Mouse (Mus musculus) E14TG2a.4 (cell line): ENCODE measurements at regions not wholly inside any gene's neighbourhood (a gene's known extent, or its start where the extent isn't known, plus 50 kb on each side); places are given as distances from the start of the nearest gene placed in this dataset.

ENCODE experiments used
- CTCF ChIP-seq: conservative IDR thresholded peaks from 2 replicates; pipeline ENCODE4 v1.5.1; 2014; ENCODE audit warnings: low read length
- POU5F1 ChIP-seq: IDR thresholded peaks from 2 replicates; pipeline ENCODE4 v1.6.1; 2014; ENCODE audit warnings: low read length, borderline replicate concordance

DNA sequence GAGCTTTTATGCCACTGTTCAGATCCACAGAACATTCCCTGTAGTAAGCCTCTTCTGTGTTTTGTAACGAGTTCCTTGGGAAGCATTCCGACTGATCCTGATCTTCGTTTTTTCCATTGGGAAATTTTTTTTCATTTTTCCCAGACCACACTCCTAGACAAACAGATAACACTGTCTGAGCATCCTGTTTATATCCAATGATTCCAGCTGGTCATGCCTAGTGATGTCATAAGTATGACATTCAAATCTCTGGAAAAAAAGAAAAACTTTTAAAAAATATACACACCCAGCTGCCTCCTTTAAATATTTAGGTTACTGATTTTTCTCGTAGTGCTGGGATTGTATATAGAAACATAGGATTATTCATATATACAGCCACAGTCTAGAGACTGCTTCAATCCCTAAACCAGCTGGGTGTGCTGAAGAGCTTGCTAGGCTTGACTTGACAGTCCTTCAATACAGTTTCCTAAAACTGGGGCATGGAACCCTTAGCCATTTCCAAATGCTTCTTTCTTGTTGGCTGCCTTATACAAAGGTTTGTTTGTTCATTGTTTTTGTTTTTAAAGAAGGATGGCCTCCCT is 116.0 kb upstream of the Ghr start:
- TF ChIP-seq CTCF: no peak
- no peak for TF ChIP-seq POU5F1
